24 mouse cellular contexts compared by ENCODE assay signal in genomic region chr11:60890744-60891143, GRCm38 (mm10). TPM values are rescaled to one million over a fixed set of nuclear protein-coding genes. Genes with fewer than 3 reads are reported as not detected.
DNase-seq lines count a peak whose midpoint lies in the region; ATAC-seq lines count a peak whose summit lies in the region.
"Had no signal": no experiment of that assay in that cellular context is flagged by ENCODE, and none has a peak within 500 bp of the region (broad histone marks: within the 10 kb centered on the region; RNA-seq: fewer than 3 reads in every experiment).

No protein-coding gene starts in this region.

- no peaks in the 10 kb centered on the region for H3K36me3 ChIP-seq in kidney, embryonic 16.5 days (ENCODE audit: insufficient read depth, low read length)
- H3K36me3 ChIP-seq in lung, embryonic 16.5 days (ENCODE audit: control insufficient read depth, insufficient read depth, low read length), result no peaks in the 10 kb centered on the region
- no peaks in the 10 kb centered on the region for H3K36me3 ChIP-seq in midbrain, embryonic 11.5 days (ENCODE audit: control insufficient read depth, insufficient read depth, low read length)
- H3K36me3 ChIP-seq in midbrain, embryonic 15.5 days (replicated peaks), result no peaks in the 10 kb centered on the region
- H3K36me3 ChIP-seq: embryonic facial prominence, embryonic 12.5 days; embryonic facial prominence, embryonic 15.5 days; hindbrain, embryonic 10.5 days; hindbrain, embryonic 13.5 days had no signal

- DNase-seq in kidney, postnatal 10 days, result no peak
- no peak for DNase-seq in lung, postnatal 14 days
- DNase-seq in midbrain, embryonic 11.5 days (ENCODE audit: low spot score, missing footprints), result peak; percentile 35
- DNase-seq: adrenal gland, adult 2 months; adrenal gland, postnatal 14 days; cerebellum, adult 11 months; cerebellum, adult 2 months; cerebellum, adult 9-11 months; cerebellum, postnatal 25 days; forebrain, postnatal 0 days; gastrocnemius, adult 2 months; gastrocnemius, postnatal 14 days; heart, adult 11 months; heart, postnatal 36 days had no signal

- H3K4me1 ChIP-seq in kidney, embryonic 16.5 days (ENCODE audit: insufficient read depth, low read length), result peaks cover 19% of the 10 kb centered on the region
- peaks cover 11% of the 10 kb centered on the region for H3K4me1 ChIP-seq in lung, embryonic 16.5 days (replicated peaks; ENCODE audit: control insufficient read depth, insufficient read depth, low read length)
- H3K4me1 ChIP-seq in midbrain, embryonic 11.5 days (ENCODE audit: control insufficient read depth, insufficient read depth, low read length), result no peaks in the 10 kb centered on the region
- no peaks in the 10 kb centered on the region for H3K4me1 ChIP-seq in midbrain, embryonic 15.5 days
- H3K4me1 ChIP-seq: hindbrain, embryonic 13.5 days had no signal

- no peak overlapping the region for H3K4me3 ChIP-seq in kidney, embryonic 16.5 days (ENCODE audit: low read length)
- H3K4me3 ChIP-seq in lung, embryonic 16.5 days (ENCODE audit: low read length), result no peak overlapping the region
- no peak overlapping the region for H3K4me3 ChIP-seq in midbrain, embryonic 11.5 days (ENCODE audit: low read depth, low read length)
- no peak overlapping the region for H3K4me3 ChIP-seq in midbrain, embryonic 15.5 days
- H3K4me3 ChIP-seq: embryonic facial prominence, embryonic 12.5 days; embryonic facial prominence, embryonic 15.5 days; gastrocnemius, adult 2 months; hindbrain, embryonic 10.5 days; hindbrain, embryonic 13.5 days had no signal

- H3K9ac ChIP-seq in kidney, embryonic 16.5 days (replicated peaks; ENCODE audit: low read length), result no peak overlapping the region
- H3K9ac ChIP-seq in lung, embryonic 16.5 days (ENCODE audit: low read length), result no peak overlapping the region
- no peak overlapping the region for H3K9ac ChIP-seq in midbrain, embryonic 11.5 days (ENCODE audit: low read length)
- no peak overlapping the region for H3K9ac ChIP-seq in midbrain, embryonic 15.5 days
- H3K9ac ChIP-seq: embryonic facial prominence, embryonic 12.5 days; embryonic facial prominence, embryonic 15.5 days; forebrain, postnatal 0 days; hindbrain, embryonic 13.5 days had no signal

- no peaks in the 10 kb centered on the region for H3K27me3 ChIP-seq in kidney, embryonic 16.5 days (ENCODE audit: insufficient read depth, low read length)
- H3K27me3 ChIP-seq in lung, embryonic 16.5 days (ENCODE audit: control insufficient read depth, insufficient read depth, low read depth, low read length), result no peaks in the 10 kb centered on the region
- H3K27me3 ChIP-seq in midbrain, embryonic 11.5 days (ENCODE audit: control insufficient read depth, insufficient read depth, low read length), result no peaks in the 10 kb centered on the region
- no peaks in the 10 kb centered on the region for H3K27me3 ChIP-seq in midbrain, embryonic 15.5 days (replicated peaks)
- H3K27me3 ChIP-seq: embryonic facial prominence, embryonic 12.5 days; embryonic facial prominence, embryonic 15.5 days; hindbrain, embryonic 13.5 days had no signal

- 0 out of 2 replicates have a peak overlapping the region, but pooled peaks have one; percentile 12 for H3K4me2 ChIP-seq in kidney, embryonic 16.5 days (replicated peaks; ENCODE audit: low read depth, low read length)
- no peak overlapping the region for H3K4me2 ChIP-seq in lung, embryonic 16.5 days (ENCODE audit: low read depth, low read length)
- no peak overlapping the region for H3K4me2 ChIP-seq in midbrain, embryonic 11.5 days
- no peak overlapping the region for H3K4me2 ChIP-seq in midbrain, embryonic 15.5 days
- H3K4me2 ChIP-seq: embryonic facial prominence, embryonic 12.5 days; embryonic facial prominence, embryonic 15.5 days; hindbrain, embryonic 13.5 days had no signal

- 0 out of 2 replicates have a peak overlapping the region, but pooled peaks have one; percentile 29 for H3K27ac ChIP-seq in kidney, embryonic 16.5 days (ENCODE audit: low read length)
- H3K27ac ChIP-seq in lung, embryonic 16.5 days (ENCODE audit: low read length), result no peak overlapping the region
- no peak overlapping the region for H3K27ac ChIP-seq in midbrain, embryonic 11.5 days (ENCODE audit: low read depth, low read length)
- no peak overlapping the region for H3K27ac ChIP-seq in midbrain, embryonic 15.5 days
- H3K27ac ChIP-seq: embryonic facial prominence, embryonic 12.5 days; embryonic facial prominence, embryonic 15.5 days; gastrocnemius, adult 2 months; hindbrain, embryonic 10.5 days; hindbrain, embryonic 13.5 days had no signal

- H3K9me3 ChIP-seq in kidney, embryonic 16.5 days (ENCODE audit: low read length), result no peaks in the 10 kb centered on the region
- H3K9me3 ChIP-seq in lung, embryonic 16.5 days (ENCODE audit: control insufficient read depth, low read length), result no peaks in the 10 kb centered on the region
- no peaks in the 10 kb centered on the region for H3K9me3 ChIP-seq in midbrain, embryonic 11.5 days (ENCODE audit: control insufficient read depth, low read length)
- H3K9me3 ChIP-seq in midbrain, embryonic 15.5 days, result no peaks in the 10 kb centered on the region
- H3K9me3 ChIP-seq: embryonic facial prominence, embryonic 12.5 days; embryonic facial prominence, embryonic 15.5 days; hindbrain, embryonic 10.5 days; hindbrain, embryonic 13.5 days had no signal

- ATAC-seq in kidney, embryonic 16.5 days (ENCODE audit: low FRiP score, low TSS enrichment), result no peak
- peak; percentile 59; the same call in 1 of the 2 replicates for ATAC-seq in lung, embryonic 16.5 days (ENCODE audit: low read depth)
- ATAC-seq in midbrain, embryonic 11.5 days (ENCODE audit: low FRiP score), result no peak
- no peak for ATAC-seq in midbrain, embryonic 15.5 days (replicated peaks)
- ATAC-seq: CD4-positive, CD25-positive, alpha-beta regulatory T cell, adult 4 months; forebrain, embryonic 14.5 days; forebrain, postnatal 0 days; hindbrain, embryonic 16.5 days had no signal

- 16% methylated on average over 3 of the region's 3 CpGs for WGBS in kidney, embryonic 16.5 days
- 44% methylated on average over 3 of the region's 3 CpGs for WGBS in lung, embryonic 16.5 days
- WGBS in midbrain, embryonic 11.5 days, result 70% methylated on average over 3 of the region's 3 CpGs
- WGBS in midbrain, embryonic 15.5 days, result 54% methylated on average over 3 of the region's 3 CpGs

RNA-seq across cellular contexts. Expression of gene Tmem11, which starts 11.7 kb away (rescaled TPM):
- 72.0 and 79.6 TPM in 2 replicates for polyA plus RNA-seq in kidney, embryonic 16.5 days (2015; fragmentation: Nextera tagmentation; extraction: Ambion mirVana)
- polyA plus RNA-seq in lung, embryonic 16.5 days (2015; fragmentation: Nextera tagmentation; extraction: Ambion mirVana), result 57.6 and 62.5 TPM in 2 replicates
- 60.2 and 67.2 TPM in 2 replicates for polyA plus RNA-seq in midbrain, embryonic 11.5 days (2014; fragmentation: Nextera tagmentation; extraction: Ambion mirVana)
- polyA plus RNA-seq in midbrain, embryonic 15.5 days (2015; fragmentation: Nextera tagmentation; extraction: Ambion mirVana), result 58.4 and 61.0 TPM in 2 replicates

RNA-seq across cellular contexts. Expression of gene Natd1, which starts 23.8 kb away (rescaled TPM):
- 29.9 and 31.2 TPM in 2 replicates for polyA plus RNA-seq in kidney, embryonic 16.5 days (2015; fragmentation: Nextera tagmentation; extraction: Ambion mirVana)
- 19.9 and 21.6 TPM in 2 replicates for polyA plus RNA-seq in lung, embryonic 16.5 days (2015; fragmentation: Nextera tagmentation; extraction: Ambion mirVana)
- polyA plus RNA-seq in midbrain, embryonic 11.5 days (2014; fragmentation: Nextera tagmentation; extraction: Ambion mirVana), result 18.3 and 24.3 TPM in 2 replicates
- 31.6 and 39.2 TPM in 2 replicates for polyA plus RNA-seq in midbrain, embryonic 15.5 days (2015; fragmentation: Nextera tagmentation; extraction: Ambion mirVana)

RNA-seq across cellular contexts. Expression of gene Map2k3, which starts 41.1 kb away (rescaled TPM):
- polyA plus RNA-seq in kidney, embryonic 16.5 days (2015; fragmentation: Nextera tagmentation; extraction: Ambion mirVana), result 138 and 142 TPM in 2 replicates
- 110 and 114 TPM in 2 replicates for polyA plus RNA-seq in lung, embryonic 16.5 days (2015; fragmentation: Nextera tagmentation; extraction: Ambion mirVana)
- polyA plus RNA-seq in midbrain, embryonic 11.5 days (2014; fragmentation: Nextera tagmentation; extraction: Ambion mirVana), result 34.2 and 37.4 TPM in 2 replicates
- 32.0 and 34.0 TPM in 2 replicates for polyA plus RNA-seq in midbrain, embryonic 15.5 days (2015; fragmentation: Nextera tagmentation; extraction: Ambion mirVana)
